Mouse (Mus musculus) hindbrain, embryonic 10.5 days (tissue): ENCODE data around the gene Scgb2b24. TPM values are rescaled to one million over a fixed set of nuclear protein-coding genes. Genes with fewer than 3 reads are reported as not detected.

Source experiments
- DNase-seq: peaks from one replicate; pipeline ENCODE4 v3.0.0-alpha.2; 2017; ENCODE audit warnings: low spot score
- H3K27ac ChIP-seq: fragments of 300-500 bp; sonication (generic); 2 replicates; pipeline ENCODE4 v1.5.1; 2016; ENCODE audit warnings: mild to moderate bottlenecking, moderate library complexity
- H3K27me3 ChIP-seq: fragments of 300-500 bp; sonication (generic); 2 replicates; pipeline ENCODE4 v1.6.1; 2016; ENCODE audit warnings: mild to moderate bottlenecking; ENCODE audit not compliant: poor library complexity, insufficient read depth, severe bottlenecking
- H3K36me3 ChIP-seq: fragments of 300-500 bp; sonication (generic); 2 replicates; pipeline ENCODE4 v1.6.1; 2016; ENCODE audit warnings: mild to moderate bottlenecking, moderate library complexity
- H3K4me1 ChIP-seq: fragments of 300-500 bp; sonication (generic); replicated peaks from 2 replicates; pipeline ENCODE4 v1.6.1; 2016; ENCODE audit warnings: mild to moderate bottlenecking
- H3K4me3 ChIP-seq: fragments of 300-500 bp; sonication (generic); 2 replicates; pipeline ENCODE4 v1.5.1; 2016; ENCODE audit warnings: mild to moderate bottlenecking, moderate library complexity
- H3K9me3 ChIP-seq: fragments of 300-500 bp; sonication (generic); 2 replicates; pipeline ENCODE4 v1.6.1; 2016; ENCODE audit warnings: mild to moderate bottlenecking, moderate library complexity
- WGBS: fragments of 180-500 bp; shearing (Covaris S2); methylation state at CpG from one replicate; pipeline ENCODE4 v1.1.7; 2016; 5-methylcytosine and 5-hydroxymethylcytosine counted together
- polyA plus RNA-seq: library from polyadenylated mRNA; unstranded; fragments of >200 nt; fragmentation: Nextera tagmentation; extraction: Ambion mirVana; gene quantifications from 2 replicates; pipeline ENCODE4 v1.2.1, GENCODE M21; 2016

Gene Scgb2b24
- polyA plus RNA-seq = not detected in 2 replicates

GRCm38 (mm10) chr7:33739212-33739611 lies at the start of gene Scgb2b24:
TSS of gene Scgb2b24 (minus strand) at chr7:33739312.
- 79% methylated on average over 2 of the region's 2 CpGs for WGBS
- H3K4me1 ChIP-seq = no peaks in the 10 kb centered on the region

GRCm38 (mm10) chr7:33743499-33743898 lies 4.4 kb upstream of the Scgb2b24 start, which contains the start of gene Scgb1b24:
TSS of gene Scgb1b24 (plus strand) at chr7:33743799.
- Histone ChIP-seq H3K36me3 (no peaks in the 10 kb centered on the region), H3K4me3 (no peak within 1 kb of the TSS), H3K9me3 (peaks cover 90% of the 10 kb centered on the region), H3K27me3 (no peaks in the 10 kb centered on the region), H3K27ac (no peak within 1 kb of the TSS), H3K4me1 (no peaks in the 10 kb centered on the region)
- DNase-seq = no peak
- 82% methylated on average over 3 of the region's 3 CpGs for WGBS

More at GRCm38 (mm10) chr7:33739212-33739611, at the start of gene Scgb2b24:
- H3K27ac ChIP-seq = no peak within 1 kb of the TSS
- no peaks in the 10 kb centered on the region for H3K36me3 ChIP-seq
- H3K4me3 ChIP-seq = no peak within 1 kb of the TSS
- no peak for DNase-seq
- peaks cover 98% of the 10 kb centered on the region for H3K9me3 ChIP-seq
- H3K27me3 ChIP-seq = no peaks in the 10 kb centered on the region

- H3K4me3 ChIP-seq = no peak overlapping the region
- no peaks in the 10 kb centered on the region for H3K36me3 ChIP-seq
- H3K9me3 ChIP-seq = peaks cover 72% of the 10 kb centered on the region
- no peak for DNase-seq
- WGBS = 31% methylated on average over 1 of the region's 1 CpGs
- no peak overlapping the region for H3K27ac ChIP-seq
- H3K27me3 ChIP-seq = no peaks in the 10 kb centered on the region
- no peaks in the 10 kb centered on the region for H3K4me1 ChIP-seq
Observed at GRCm38 (mm10) chr7:33689864-33690263, 49.2 kb downstream of the Scgb2b24 start.

Other genes with a start within 250 kb of the Scgb2b24 start
- gene Scgb2b21, start 218.9 kb downstream of the Scgb2b24 start, polyA plus RNA-seq = not detected in 2 replicates
- gene Scgb1b24, start 4.5 kb upstream of the Scgb2b24 start, polyA plus RNA-seq = not detected in 2 replicates
- not detected in 2 replicates for gene Scgb2b26, start 205.7 kb upstream of the Scgb2b24 start, polyA plus RNA-seq